Mouse (Mus musculus) T-helper 1 cell (primary cell): ENCODE measurements at regions not wholly inside any gene's neighbourhood (a gene's known extent, or its start where the extent isn't known, plus 50 kb on each side); places are given as distances from the start of the nearest gene placed in this dataset.

Source experiments
- in situ Hi-C: fragments of 300-600 bp; cut with MboI, MseI; formaldehyde crosslinking; loops from one replicate; pipeline ENCODE4 v1.15.1; 2025; ENCODE audit warnings: high pct_unique_total_duplicates

GRCm38 (mm10) chr1:33044388-33044787 lies 497.3 kb upstream of the Gm5415 start:
- in situ Hi-C loops: loop anchor here (5.0 kb wide), 1 partner anchor 52 kb away; no protein-coding TSS in a partner anchor

- in situ Hi-C loops: loop anchor here (5.0 kb wide), 1 partner anchor 50 kb away; no protein-coding TSS in a partner anchor
Measured at GRCm38 (mm10) chr1:33042424-33042823, 495.3 kb upstream of the Gm5415 start.

- in situ Hi-C loops: loop anchor here (5.0 kb wide), 1 partner anchor 48 kb away; no protein-coding TSS in a partner anchor
Measured at GRCm38 (mm10) chr1:33040740-33041139, 493.6 kb upstream of the Gm5415 start.

- in situ Hi-C loops: no loop called here
Measured at GRCm38 (mm10) chr1:33031991-33032390, 484.9 kb upstream of the Gm5415 start.

GRCm38 (mm10) chr1:33026683-33027415 lies 479.8 kb upstream of the Gm5415 start:
- in situ Hi-C loops: no loop called here

GRCm38 (mm10) chr1:33025379-33025778 lies 478.3 kb upstream of the Gm5415 start:
- in situ Hi-C loops: no loop called here

GRCm38 (mm10) chr1:33022852-33023251 lies 475.8 kb upstream of the Gm5415 start:
- in situ Hi-C loops: no loop called here

GRCm38 (mm10) chr1:33003992-33004391 lies 456.9 kb upstream of the Gm5415 start:
- in situ Hi-C loops: no loop called here

GRCm38 (mm10) chr1:32964957-32965356 lies 417.9 kb upstream of the Gm5415 start:
- in situ Hi-C loops: loop anchor here (10.0 kb wide), 1 partner anchor 560 kb away; no protein-coding TSS in a partner anchor

GRCm38 (mm10) chr1:32959316-32959715 lies 412.2 kb upstream of the Gm5415 start:
- in situ Hi-C loops: no loop called here

GRCm38 (mm10) chr1:32946254-32946653 lies 399.2 kb upstream of the Gm5415 start:
- in situ Hi-C loops: no loop called here

GRCm38 (mm10) chr1:32930381-32930780 lies 383.3 kb upstream of the Gm5415 start:
- in situ Hi-C loops: no loop called here

- in situ Hi-C loops: no loop called here
Measured at GRCm38 (mm10) chr1:32902437-32902836, 355.3 kb upstream of the Gm5415 start.

- in situ Hi-C loops: no loop called here
Measured at GRCm38 (mm10) chr1:32887728-32888127, 340.6 kb upstream of the Gm5415 start.

GRCm38 (mm10) chr1:32872920-32873319 lies 325.8 kb upstream of the Gm5415 start:
- in situ Hi-C loops: no loop called here

- in situ Hi-C loops: no loop called here
Measured at GRCm38 (mm10) chr1:32866111-32866510, 319.0 kb upstream of the Gm5415 start.

- in situ Hi-C loops: no loop called here
Measured at GRCm38 (mm10) chr1:32858040-32858439, 310.9 kb upstream of the Gm5415 start.
